Mouse (Mus musculus): ENCODE results near the gene Ryk. TPM values are rescaled to one million over a fixed set of nuclear protein-coding genes. Genes with fewer than 3 reads are reported as not detected.

Ryk gene
- polyA plus RNA-seq, 1 experiment from 2014 or later: 12.5 TPM

Other genes starting within 250 kb of the Ryk start
- 211 and 221 TPM in 2 replicates for gene Anapc13, start 208.6 kb upstream of the Ryk start, polyA plus RNA-seq (2015; fragmentation: Nextera tagmentation; extraction: Ambion mirVana)
- gene Cep63, start 208.4 kb upstream of the Ryk start, polyA plus RNA-seq (2015; fragmentation: Nextera tagmentation; extraction: Ambion mirVana): 52.1 and 52.6 TPM in 2 replicates
- gene Amotl2, start 118.2 kb upstream of the Ryk start, polyA plus RNA-seq (2015; fragmentation: Nextera tagmentation; extraction: Ambion mirVana): 38.6 and 43.4 TPM in 2 replicates
- gene Slco2a1, start 153.8 kb downstream of the Ryk start, polyA plus RNA-seq (2015; fragmentation: Nextera tagmentation; extraction: Ambion mirVana): 7.9 and 8.2 TPM in 2 replicates

Data from heart, embryonic 16.5 days (tissue).